Mouse (Mus musculus) testis, adult 2 months (tissue): Measurements from ENCODE around the gene Nt5c2.

Experiments
- CTCF ChIP-seq: fragments of 200-500 bp; IDR thresholded peaks from 2 replicates; pipeline ENCODE4 v1.5.1; 2012; ENCODE audit warnings: low read depth, mild to moderate bottlenecking, inconsistent platforms, low read length, moderate library complexity; ENCODE audit not compliant: control insufficient read depth, insufficient read depth, insufficient replicate concordance
- POLR2A ChIP-seq: fragments of 200-500 bp; IDR thresholded peaks from 2 replicates; pipeline ENCODE4 v1.6.1; 2012; ENCODE audit warnings: low read depth, mild to moderate bottlenecking, inconsistent platforms, low read length, moderate library complexity; ENCODE audit not compliant: control insufficient read depth

- no peak for TF ChIP-seq CTCF
- TF ChIP-seq POLR2A: no peak
Measured at GRCm38 (mm10) chr19:47016487-47016886, 1.5 kb upstream of the Nt5c2 start.
